Mouse (Mus musculus): Measurements from ENCODE around the gene Ift172. TPM values are rescaled to one million over a fixed set of nuclear protein-coding genes. Genes with fewer than 3 reads are reported as not detected.
A peak's percentile ranks its signal among the peaks of the same experiment; 100 is the strongest.
"Not testable (repeated sequence)": the region's sequence is repeated elsewhere in the genome, so short reads cannot be mapped to it uniquely, and the experiment has no call there.

The Ift172 gene
- polyA plus RNA-seq, 2 experiments: 3.3 to 3.6 TPM

- WGBS (ENCODE audit: insufficient replicate concordance): under 1% methylated on average over 40 of the region's 40 CpGs
- peak overlapping the region; percentile 88 to 96 for H3K4me3 ChIP-seq (ENCODE audit: insufficient read depth in 1 of 2, low read depth in 2 of 2, low read length in 2 of 2)
- H3K27me3 ChIP-seq (ENCODE audit: control insufficient read depth, insufficient read depth, low read length): no peaks in the 10 kb centered on the region
- peak overlapping the region; percentile 83 for H3K4me2 ChIP-seq (ENCODE audit: low read depth)
- peaks cover 21 to 22% of the 10 kb centered on the region in 2 experiments for H3K4me1 ChIP-seq (replicated peaks; ENCODE audit: control insufficient read depth in 2 of 2, insufficient read depth in 2 of 2, low read length in 1 of 2)
- TF ChIP-seq EP300 (IDR thresholded peaks at IDR 0.05; ENCODE audit: low read depth) (no peak), CTCF (IDR thresholded peaks at IDR 0.05; ENCODE audit: low read depth) (peak; percentile 36)
- DNase-seq (ENCODE audit: low read depth in 3 of 3, low spot score in 3 of 3) (peak in 1 of 3 experiments; percentile 31), ATAC-seq (ENCODE audit: insufficient read depth) (peak; percentile 47)
- peaks cover 8% of the 10 kb centered on the region; the same call in 1 of the 2 replicates for H3K36me3 ChIP-seq (replicated peaks; ENCODE audit: control insufficient read depth, insufficient read depth, low read depth)
- peak overlapping the region; percentile 92 for H3K9ac ChIP-seq (replicated peaks)
- peak overlapping the region; percentile 84 for H3K27ac ChIP-seq
- no peaks in the 10 kb centered on the region for H3K9me3 ChIP-seq (ENCODE audit: control insufficient read depth, low read length)
Observed at GRCm38 (mm10) chr5:31219911-31220447, 70.9 kb downstream of the Ift172 start.

GRCm38 (mm10) chr5:31219474-31219873 is 71.4 kb downstream of the Ift172 start:
- Histone ChIP-seq H3K27ac (peak overlapping the region; percentile 84), H3K4me2 (ENCODE audit: low read depth) (peak overlapping the region; percentile 83), H3K36me3 (replicated peaks; ENCODE audit: control insufficient read depth, insufficient read depth, low read depth) (peaks cover 8% of the 10 kb centered on the region; the same call in 1 of the 2 replicates), H3K27me3 (ENCODE audit: control insufficient read depth, insufficient read depth, low read length) (no peaks in the 10 kb centered on the region), H3K9ac (replicated peaks) (peak overlapping the region; percentile 92), H3K4me3 (ENCODE audit: insufficient read depth in 1 of 2, low read depth in 2 of 2, low read length in 2 of 2) (peak overlapping the region; percentile 88 to 96), H3K9me3 (ENCODE audit: control insufficient read depth, low read length) (no peaks in the 10 kb centered on the region), H3K4me1 (replicated peaks; ENCODE audit: control insufficient read depth in 2 of 2, insufficient read depth in 2 of 2, low read length in 1 of 2) (peaks cover 24 to 25% of the 10 kb centered on the region in 2 experiments)
- DNase-seq (ENCODE audit: low read depth in 3 of 3, low spot score in 3 of 3) (no peak), ATAC-seq (ENCODE audit: insufficient read depth) (no peak)
- under 1% methylated on average over 11 of the region's 11 CpGs for WGBS (ENCODE audit: insufficient replicate concordance)
- TF ChIP-seq CTCF (IDR thresholded peaks at IDR 0.05; ENCODE audit: low read depth): no peak
- no peak for TF ChIP-seq EP300 (IDR thresholded peaks at IDR 0.05; ENCODE audit: low read depth)

GRCm38 (mm10) chr5:31219070-31219469 is 71.8 kb downstream of the Ift172 start:
- no peaks in the 10 kb centered on the region for H3K9me3 ChIP-seq (ENCODE audit: control insufficient read depth, low read length)
- H3K27me3 ChIP-seq (ENCODE audit: control insufficient read depth, insufficient read depth, low read length): no peaks in the 10 kb centered on the region
- peak overlapping the region; percentile 88 to 96 for H3K4me3 ChIP-seq (ENCODE audit: insufficient read depth in 1 of 2, low read depth in 2 of 2, low read length in 2 of 2)
- H3K36me3 ChIP-seq (replicated peaks; ENCODE audit: control insufficient read depth, insufficient read depth, low read depth): peaks cover 8% of the 10 kb centered on the region; the same call in 1 of the 2 replicates
- peak overlapping the region; percentile 84 for H3K27ac ChIP-seq
- peak; percentile 55 to 70 (median 57) for DNase-seq (ENCODE audit: low read depth in 3 of 3, low spot score in 3 of 3)
- H3K9ac ChIP-seq (replicated peaks): peak overlapping the region; percentile 92
- H3K4me1 ChIP-seq (replicated peaks; ENCODE audit: control insufficient read depth in 2 of 2, insufficient read depth in 2 of 2, low read length in 1 of 2): peaks cover 24 to 25% of the 10 kb centered on the region in 2 experiments
- peak; percentile 33; the same call in 1 of the 2 replicates for TF ChIP-seq CTCF (IDR thresholded peaks at IDR 0.05; ENCODE audit: low read depth)
- TF ChIP-seq EP300 (IDR thresholded peaks at IDR 0.05; ENCODE audit: low read depth): no peak
- WGBS (ENCODE audit: insufficient replicate concordance): 0% methylated on average over 2 of the region's 2 CpGs
- ATAC-seq (ENCODE audit: insufficient read depth): no peak
- H3K4me2 ChIP-seq (ENCODE audit: low read depth): peak overlapping the region; percentile 83

GRCm38 (mm10) chr5:31218294-31218693 is 72.6 kb downstream of the Ift172 start:
- peaks cover 8% of the 10 kb centered on the region; the same call in 1 of the 2 replicates for H3K36me3 ChIP-seq (replicated peaks; ENCODE audit: control insufficient read depth, insufficient read depth, low read depth)
- peak; percentile 73 to 76 (median 74) for DNase-seq (ENCODE audit: low read depth in 3 of 3, low spot score in 3 of 3)
- H3K9ac ChIP-seq (replicated peaks): peak overlapping the region; percentile 54
- H3K4me2 ChIP-seq (ENCODE audit: low read depth): peak overlapping the region; percentile 83
- H3K4me1 ChIP-seq (replicated peaks; ENCODE audit: control insufficient read depth in 2 of 2, insufficient read depth in 2 of 2, low read length in 1 of 2): peaks cover 24 to 25% of the 10 kb centered on the region in 2 experiments
- no peaks in the 10 kb centered on the region for H3K9me3 ChIP-seq (ENCODE audit: control insufficient read depth, low read length)
- H3K27me3 ChIP-seq (ENCODE audit: control insufficient read depth, insufficient read depth, low read length): no peaks in the 10 kb centered on the region
- peak overlapping the region; percentile 84 for H3K27ac ChIP-seq
- WGBS (ENCODE audit: insufficient replicate concordance): 19% methylated on average over 7 of the region's 7 CpGs
- TF ChIP-seq EP300 (IDR thresholded peaks at IDR 0.05; ENCODE audit: low read depth): peak; percentile 71
- TF ChIP-seq CTCF (IDR thresholded peaks at IDR 0.05; ENCODE audit: low read depth): peak; percentile 39; the same call in 1 of the 2 replicates
- peak; percentile 24 for ATAC-seq (ENCODE audit: insufficient read depth)
- H3K4me3 ChIP-seq (ENCODE audit: insufficient read depth in 1 of 2, low read depth in 2 of 2, low read length in 2 of 2): peak overlapping the region; percentile 58 to 96; a peak in 3 of 4 replicates

- not testable (repeated sequence) for H3K9ac ChIP-seq (replicated peaks); H3K27ac ChIP-seq; DNase-seq (ENCODE audit: low read depth in 3 of 3, low spot score in 3 of 3); ATAC-seq (ENCODE audit: insufficient read depth); H3K4me2 ChIP-seq (ENCODE audit: low read depth); H3K4me3 ChIP-seq (ENCODE audit: insufficient read depth in 1 of 2, low read depth in 2 of 2, low read length in 2 of 2); H3K36me3 ChIP-seq (replicated peaks; ENCODE audit: control insufficient read depth, insufficient read depth, low read depth); H3K27me3 ChIP-seq (ENCODE audit: control insufficient read depth, insufficient read depth, low read length); H3K9me3 ChIP-seq (ENCODE audit: control insufficient read depth, low read length)
- peaks cover 23 to 25% of the 10 kb centered on the region in 2 experiments for H3K4me1 ChIP-seq (replicated peaks; ENCODE audit: control insufficient read depth in 2 of 2, insufficient read depth in 2 of 2, low read length in 1 of 2)
- 66% methylated on average over 6 of the region's 6 CpGs for WGBS (ENCODE audit: insufficient replicate concordance)
Observed at GRCm38 (mm10) chr5:31216554-31216953, 74.4 kb downstream of the Ift172 start.
